Mouse (Mus musculus) hematopoietic stem cell, adult 5-6 weeks (primary cell): ENCODE measurements around the gene Arhgef28. TPM values are rescaled to one million over a fixed set of nuclear protein-coding genes. Genes with fewer than 3 reads are reported as not detected.

ENCODE experiments used
- ATAC-seq, 2 experiments: fragments of 125-278 bp in 1 of 2; replicated peaks in 1 of 2; 2 replicates each; pipeline ENCODE4 v1.8.0; 2016 to 2017; ENCODE audit warnings: inconsistent platforms in 2 of 2, mild to moderate bottlenecking in 2 of 2, moderate number of reproducible peaks in 2 of 2, low read depth in 1 of 2, moderate TSS enrichment in 1 of 2; ENCODE audit not compliant: low FRiP score in 2 of 2, poor library complexity in 2 of 2, severe bottlenecking in 2 of 2, insufficient read depth in 1 of 2, low TSS enrichment in 1 of 2
- total RNA-seq: library from RNA; stranded (forward); fragments of 172-1452, 232-1000 nt; gene quantifications from 2 replicates; pipeline ENCODE4 v1.2.3, GENCODE M21; 2017

The Arhgef28 gene
- total RNA-seq, 1 experiment from 2014 or later, result 17.9 TPM

DNA sequence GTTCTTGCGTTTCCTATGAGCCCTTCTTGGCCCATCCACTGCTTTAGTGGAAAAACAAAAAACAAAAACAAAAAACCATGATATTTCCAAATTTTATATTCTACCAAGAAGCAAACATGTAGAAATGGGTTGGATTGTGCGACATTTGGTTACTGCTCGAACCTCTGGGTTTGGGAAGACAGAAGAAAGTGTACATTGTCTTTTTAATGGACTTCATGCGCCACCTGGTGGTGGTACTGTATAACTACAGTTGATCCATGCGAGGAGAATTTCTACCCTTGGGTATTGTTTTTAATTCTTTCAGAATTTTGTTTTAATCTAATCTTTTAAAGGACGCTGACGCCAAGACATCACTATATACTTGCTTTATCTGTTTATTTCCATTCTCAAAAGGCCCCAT lies 268.3 kb downstream of the Arhgef28 start:
- no peak; a peak in 1 of 4 replicates for ATAC-seq

DNA sequence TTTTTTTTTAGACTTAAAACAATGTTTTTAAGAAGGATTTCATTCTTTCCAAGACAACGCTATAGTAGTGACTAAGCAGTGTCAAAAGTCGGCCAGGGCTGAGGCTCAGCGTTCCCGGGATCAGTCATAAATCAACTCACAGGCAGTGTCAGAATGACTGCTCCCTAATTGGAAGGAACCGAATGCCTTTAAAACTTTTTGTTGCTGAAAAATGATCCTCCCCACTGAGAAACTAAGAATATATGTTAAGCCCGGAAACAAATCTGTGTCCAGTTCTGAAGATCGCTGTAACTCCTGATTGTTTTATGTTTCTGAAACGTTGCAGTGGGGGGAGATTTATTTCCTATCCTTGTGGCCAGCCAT lies 278.1 kb downstream of the Arhgef28 start:
- no peak for ATAC-seq

DNA sequence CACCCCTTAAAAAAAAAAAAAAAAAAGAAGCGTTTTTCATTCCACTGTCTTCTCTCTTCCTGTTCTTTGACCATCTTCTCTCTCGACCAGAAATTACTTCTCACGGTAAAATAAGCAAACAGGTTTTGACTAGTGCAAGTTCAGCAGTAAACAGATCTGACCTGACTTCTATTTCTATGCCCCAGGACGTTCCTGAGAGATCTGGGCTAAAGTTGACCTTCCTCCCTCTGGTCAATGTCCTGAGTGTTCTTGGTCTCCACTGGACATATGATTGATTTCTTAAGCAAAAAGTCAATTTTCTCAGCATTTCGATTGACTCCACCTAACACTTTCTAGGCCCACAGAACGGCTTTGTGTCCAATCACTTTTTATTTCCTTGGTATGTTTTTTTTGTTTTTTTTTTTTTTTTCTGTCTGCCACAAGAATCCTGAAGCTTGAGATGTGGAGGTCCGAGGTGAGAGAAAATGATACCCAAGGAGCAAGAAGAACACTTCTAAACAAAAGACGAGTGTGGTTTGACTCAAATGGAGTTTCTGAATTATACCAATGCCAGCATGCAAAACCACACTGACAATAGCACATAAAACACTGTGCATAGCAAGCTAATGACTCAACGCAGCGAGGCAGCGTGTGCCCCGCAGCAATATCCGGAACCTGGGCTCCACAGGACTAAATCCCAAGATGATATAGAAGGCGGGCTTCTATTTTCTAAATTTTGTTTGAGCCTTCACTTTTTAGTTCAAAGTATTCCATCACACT lies 278.7 kb downstream of the Arhgef28 start:
- ATAC-seq, result 0 out of 4 replicates have a peak, but pooled peaks of 1 of the 2 experiments have one; percentile 42

DNA sequence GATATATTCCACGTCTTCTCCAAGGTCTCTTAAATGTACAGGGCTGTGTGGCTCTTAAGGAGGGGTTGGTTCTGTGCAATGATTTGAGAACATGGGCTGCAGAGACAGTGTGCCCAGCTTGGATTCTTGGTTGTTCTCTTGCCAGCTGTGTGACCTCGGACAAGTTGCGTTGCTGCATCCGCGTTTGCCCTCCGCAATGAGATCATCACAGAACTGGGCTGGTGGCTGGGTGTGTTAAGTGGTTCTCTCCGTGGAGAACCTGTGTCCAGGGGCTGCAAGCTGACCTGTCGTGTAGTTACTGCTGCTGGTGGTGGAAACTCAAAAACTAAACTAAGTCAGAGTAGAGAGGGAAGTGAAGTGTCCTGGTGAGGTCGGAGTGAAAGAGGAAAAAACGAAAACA lies 279.9 kb downstream of the Arhgef28 start:
- no peak for ATAC-seq

DNA sequence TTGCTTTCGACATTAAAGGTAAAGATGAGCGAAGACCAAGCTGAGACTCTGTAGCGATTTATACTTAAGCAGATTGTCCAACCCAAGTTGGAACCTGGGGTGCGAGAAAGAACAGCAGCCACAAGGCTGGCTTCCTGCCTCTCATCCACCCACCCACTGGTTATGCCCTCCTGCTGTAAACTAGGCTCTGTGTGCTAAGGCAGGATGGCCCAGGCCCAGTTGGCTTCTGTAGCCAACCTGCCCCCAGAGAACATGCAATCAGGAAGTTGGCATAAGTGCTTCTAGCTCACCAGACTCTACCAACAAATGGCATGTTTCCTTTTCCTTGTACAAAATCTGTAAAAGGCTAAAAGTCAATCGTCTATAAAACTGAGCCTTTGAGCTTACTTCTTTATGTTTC lies 283.2 kb downstream of the Arhgef28 start:
- no peak for ATAC-seq

DNA sequence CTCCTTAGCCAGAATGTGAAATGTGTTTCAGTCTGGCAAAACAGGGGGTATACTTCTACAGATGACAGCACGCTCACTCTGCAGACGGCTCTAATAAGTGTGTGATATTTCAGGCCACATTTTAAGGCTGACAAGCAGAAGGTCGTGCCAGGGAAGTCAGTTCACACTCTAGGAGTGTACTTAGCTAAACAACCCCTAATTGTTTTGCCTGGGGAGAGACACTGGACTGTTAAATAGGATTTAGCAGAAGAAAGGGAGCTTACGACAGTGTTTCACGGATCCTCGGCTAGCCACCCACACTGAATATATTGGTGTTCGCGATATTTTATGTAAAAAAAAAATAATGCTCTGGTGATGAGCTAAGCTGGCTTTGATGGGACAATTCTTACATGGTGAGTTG lies 286.6 kb downstream of the Arhgef28 start:
- no peak for ATAC-seq

DNA sequence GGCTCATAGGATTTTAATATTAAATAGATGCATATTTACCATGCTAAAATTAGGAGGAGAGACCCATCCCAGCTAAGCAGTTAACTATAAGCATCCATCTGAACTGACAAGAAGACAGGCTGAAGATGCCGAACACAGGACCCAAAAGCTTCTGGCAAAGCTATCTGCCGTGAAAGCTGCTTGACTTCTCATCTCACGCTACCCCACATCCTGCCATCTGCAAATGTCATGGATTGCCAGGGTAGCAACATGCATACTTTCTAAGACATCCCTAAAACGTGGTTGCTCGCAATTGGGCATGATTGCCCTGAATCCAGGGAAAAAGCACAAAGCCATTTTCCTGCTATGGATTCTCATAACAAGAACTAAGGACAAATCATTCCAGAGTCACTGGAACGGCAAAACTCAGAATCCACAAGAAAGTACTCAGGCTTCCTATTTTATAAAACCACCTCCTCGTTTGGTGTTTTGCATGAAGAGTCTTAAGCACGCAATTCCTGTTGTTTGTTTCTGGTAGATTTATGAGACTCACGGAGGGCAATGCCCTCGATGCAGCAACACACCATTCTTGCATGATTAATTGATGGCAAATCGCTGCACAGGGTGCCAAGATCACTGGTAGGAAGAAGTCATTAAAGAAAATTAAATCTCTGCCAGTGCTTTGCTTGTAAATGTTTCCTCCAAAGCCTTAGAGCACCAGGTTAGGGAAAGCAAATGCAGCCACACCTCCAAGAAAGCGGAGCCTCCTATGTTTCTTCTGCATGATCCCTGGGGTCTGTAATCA lies 287.9 kb downstream of the Arhgef28 start:
- ATAC-seq, result no peak

DNA sequence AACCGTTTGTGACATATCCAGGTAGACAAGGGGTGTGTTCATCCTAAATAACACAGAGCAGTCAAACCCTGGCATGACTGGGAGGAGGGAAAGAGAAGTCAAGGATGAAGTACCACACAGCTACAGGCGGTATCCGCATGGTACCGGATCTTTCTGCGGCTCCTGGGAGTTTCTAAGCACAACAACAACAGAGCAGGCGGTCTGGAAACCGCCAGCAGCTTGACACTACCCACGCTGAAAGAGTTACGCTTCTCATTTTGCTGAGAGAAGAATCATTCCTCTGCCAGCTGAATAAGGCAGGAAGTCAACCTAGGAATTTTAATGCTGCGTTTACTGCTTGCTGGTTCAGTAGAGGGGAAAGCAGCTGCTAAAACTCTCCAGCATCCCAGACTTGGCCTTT lies 295.2 kb downstream of the Arhgef28 start:
- no peak for ATAC-seq

DNA sequence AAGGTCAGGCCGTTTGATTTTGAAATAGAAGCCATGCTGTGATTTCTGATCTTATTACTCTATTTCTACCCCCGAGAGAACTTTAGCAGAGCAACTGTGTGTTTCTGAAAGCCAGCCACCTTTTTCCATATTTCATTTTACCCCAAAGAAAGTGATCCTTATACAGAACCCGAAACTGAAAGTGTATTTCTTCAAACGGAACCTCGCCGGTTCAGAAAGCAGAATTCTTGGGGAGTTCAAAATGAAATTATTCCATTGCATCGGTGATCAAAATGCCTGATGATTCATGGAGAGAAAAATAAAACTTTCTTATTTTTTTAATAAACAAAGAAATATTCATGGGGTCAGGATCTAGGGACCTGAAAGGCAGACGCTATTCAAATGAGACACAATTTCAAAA lies 303.4 kb downstream of the Arhgef28 start:
- ATAC-seq, result no peak

DNA sequence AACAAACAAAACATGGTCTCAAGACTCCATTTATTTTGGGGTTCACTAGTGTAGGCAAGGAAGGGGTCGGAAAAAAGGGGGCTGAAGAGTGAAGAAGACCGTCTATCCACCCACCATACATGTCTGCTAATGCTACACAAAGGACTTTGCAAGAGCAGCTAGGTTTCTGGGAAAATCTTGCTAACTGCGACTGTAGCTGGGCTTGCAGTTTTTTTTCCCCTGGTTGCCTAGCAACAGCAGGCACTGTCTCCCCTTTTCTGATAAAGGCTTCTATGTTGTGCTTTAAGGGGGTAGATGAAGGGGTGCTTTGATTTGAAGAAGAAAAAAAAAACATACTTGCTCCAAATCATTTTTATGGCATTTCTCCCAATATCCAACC lies 305.9 kb downstream of the Arhgef28 start:
- no peak for ATAC-seq

DNA sequence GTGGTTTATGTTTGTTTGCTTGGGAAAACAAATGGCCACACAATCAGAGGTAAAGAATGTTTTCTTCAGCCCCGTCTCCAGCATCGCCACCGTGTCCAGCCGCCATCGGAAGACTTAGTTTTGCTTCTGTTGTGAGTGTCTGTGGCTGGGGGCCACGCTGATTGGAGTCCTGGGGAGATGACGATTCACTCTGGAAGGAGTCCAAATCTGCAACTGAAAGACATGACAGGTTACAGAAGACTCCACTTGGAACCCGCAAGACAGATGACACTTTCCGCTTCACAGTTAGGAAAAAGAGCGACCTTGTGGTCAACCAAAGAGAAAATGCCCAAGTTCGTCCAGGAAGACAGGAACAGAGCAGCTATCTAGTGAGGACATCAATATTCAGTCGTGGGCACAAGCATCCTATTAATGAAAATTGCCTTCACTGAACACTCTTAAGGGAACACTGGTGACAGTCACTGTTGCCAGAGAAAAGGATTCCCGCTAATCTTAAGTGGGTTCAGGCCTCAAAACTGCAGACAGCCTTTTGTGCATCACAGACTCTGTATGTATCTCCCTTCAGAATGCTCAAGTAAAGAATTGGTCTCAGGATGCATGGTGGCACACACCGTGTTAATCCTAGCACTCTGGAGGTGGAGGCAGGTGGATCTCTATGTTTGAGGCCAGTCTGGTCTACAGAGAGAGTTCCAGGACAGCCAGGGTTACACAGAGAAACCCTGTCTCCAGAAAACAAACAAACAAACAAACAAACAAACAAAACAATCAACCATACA lies 306.4 kb downstream of the Arhgef28 start:
- no peak for ATAC-seq

DNA sequence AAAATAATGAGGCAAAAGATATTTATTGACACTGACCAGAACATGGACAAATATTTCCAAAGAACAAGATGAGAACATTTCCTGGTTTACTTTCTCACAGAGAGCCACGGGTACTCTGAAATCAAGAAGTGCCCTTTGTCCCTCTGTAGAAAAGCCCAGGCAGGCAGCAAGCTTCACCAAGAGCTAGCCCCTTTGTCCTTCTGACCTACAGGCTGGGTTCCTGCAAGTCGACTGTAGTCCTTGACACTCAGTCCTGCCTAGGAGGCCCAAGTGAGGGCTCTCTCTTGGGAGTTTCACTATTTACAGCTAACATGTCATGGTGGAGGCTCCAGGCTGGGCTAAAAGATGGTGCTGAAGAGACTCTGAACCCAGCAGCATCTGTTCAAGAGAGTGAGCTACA lies 307.6 kb downstream of the Arhgef28 start:
- ATAC-seq, result no peak

DNA sequence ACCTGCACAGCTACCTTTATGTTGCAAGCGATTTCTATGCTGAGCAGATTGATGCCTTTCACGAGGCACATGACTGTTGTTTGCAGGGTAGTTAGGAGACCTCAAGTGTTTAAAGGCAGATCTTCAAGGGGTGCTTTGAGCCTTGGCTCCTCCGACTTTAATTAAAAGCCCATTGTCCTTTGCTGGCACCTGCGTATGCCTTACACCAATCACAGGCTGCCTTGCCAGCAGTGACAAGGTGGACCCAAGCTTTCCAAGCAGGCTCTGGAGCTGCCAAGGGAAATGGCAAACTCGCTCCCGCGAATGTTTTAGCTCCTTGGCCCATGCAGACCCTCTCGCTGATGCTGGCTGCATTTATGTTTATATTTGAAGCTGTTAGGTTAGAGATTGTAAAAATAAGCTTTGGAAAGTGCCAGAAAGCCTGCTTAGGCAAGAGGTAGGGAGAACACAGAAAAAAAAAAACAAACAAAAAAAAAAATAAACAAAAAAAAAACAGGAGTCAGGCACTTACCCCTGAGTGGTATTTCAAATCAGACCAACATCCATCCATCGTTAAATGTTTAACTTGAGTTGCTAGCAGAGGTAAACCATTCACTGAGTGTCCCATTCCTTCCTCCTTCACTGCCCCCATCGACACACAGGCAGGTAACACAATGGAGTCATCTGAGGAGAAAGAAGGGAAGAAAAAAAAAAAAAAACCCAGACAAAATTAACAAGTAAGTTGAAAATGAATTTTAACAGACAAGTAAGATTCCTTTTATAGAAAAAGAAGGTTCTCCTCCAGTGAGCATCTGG lies 313.0 kb downstream of the Arhgef28 start:
- ATAC-seq, result no peak

DNA sequence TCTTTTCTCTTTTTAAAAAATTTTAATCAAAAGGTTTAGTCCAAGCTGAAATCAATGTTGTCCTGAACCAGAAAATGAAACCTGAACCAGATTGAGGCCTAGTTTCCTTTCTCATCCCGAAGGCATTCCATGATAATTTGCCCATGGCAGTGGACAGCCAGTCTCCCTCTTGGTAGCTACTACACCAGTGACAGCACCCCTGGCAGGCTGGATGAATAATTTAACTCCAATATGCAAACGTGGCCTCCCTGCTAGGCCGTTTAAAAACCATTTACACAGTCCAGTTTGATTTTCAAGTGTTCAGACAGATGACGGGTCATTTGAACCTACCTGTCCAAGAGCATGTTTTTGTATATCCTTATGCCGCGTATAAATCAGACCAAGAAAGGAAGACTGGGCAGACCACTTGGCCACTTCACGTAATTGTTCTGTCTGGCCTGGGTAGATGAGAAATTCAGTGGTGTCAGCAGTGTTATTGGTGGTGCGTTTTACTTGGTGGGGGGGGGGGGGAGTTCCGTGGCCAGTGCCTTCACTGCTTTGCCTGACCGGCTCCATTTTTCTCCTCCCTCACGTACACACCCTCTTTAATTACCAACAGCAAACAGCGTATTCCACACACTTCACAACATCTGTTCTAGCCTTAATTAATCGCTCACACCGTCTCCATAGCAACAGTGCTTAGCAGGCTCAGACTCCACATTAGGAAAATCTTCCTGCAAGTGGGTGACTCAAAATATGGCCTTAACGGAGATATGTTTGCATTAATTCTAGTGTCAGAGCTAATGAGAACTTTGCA lies 314.0 kb downstream of the Arhgef28 start:
- ATAC-seq, result no peak

DNA sequence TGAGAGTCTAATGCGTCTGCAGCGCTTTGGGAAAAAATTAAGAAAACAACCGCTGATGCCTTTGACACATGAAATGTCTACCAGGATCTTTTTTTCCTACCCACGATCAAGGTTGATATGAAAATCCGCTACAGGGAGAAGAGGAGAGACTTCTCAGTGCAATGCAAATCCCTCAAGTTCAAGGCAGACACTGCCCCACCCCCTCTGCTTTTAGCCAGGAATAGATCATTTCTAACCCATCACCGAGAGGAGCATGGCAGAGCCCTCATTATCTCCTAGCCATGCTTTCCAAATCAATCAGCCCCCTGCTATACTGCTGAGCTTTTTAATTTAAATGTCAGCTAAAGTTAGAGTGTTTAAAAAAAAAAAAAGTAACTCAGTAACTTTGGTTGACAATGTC lies 318.2 kb downstream of the Arhgef28 start:
- no peak for ATAC-seq

DNA sequence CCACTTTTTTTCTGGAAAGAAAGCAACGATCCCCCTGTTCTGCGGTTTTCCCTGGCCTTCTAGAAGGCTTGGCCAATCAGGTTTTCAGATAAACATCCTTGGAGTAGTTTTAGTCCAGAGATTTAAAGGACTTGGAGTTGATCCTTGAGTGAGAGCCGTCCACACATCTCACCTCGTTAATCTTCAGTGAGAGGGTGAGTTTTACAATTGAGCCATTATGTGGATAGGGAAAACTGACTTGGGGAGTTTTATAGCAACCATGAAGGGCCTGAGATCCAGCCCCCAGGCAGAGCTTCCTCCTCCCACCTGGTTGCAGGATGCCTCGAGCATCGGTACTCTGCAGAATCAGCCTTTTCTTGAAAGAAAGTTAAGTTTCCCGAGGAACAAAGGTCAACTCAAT lies 318.7 kb downstream of the Arhgef28 start:
- no peak for ATAC-seq

DNA sequence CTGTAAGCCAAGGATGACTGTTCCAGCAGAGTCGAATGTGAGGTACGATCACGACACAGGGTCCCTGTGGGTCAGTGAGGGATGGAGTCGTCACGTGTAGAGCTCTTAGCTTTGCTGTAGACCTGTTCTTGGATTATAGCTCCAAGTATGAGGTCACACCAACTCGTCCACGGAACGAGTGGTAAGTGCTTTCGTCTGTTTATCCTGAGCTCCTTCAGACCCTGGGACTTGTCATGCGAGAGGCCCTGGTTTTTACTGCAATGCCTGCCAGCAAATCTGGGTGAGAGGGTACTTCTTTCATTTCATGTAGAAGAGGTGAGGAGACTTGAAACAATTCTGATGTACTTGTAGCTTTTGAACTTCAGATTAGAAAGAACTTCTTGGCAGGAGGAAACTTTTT lies 322.6 kb downstream of the Arhgef28 start:
- no peak for ATAC-seq
